Mouse (Mus musculus) intestine, postnatal 0 days (tissue): ENCODE data around the gene Acsl1. TPM values are rescaled to one million over a fixed set of nuclear protein-coding genes. Genes with fewer than 3 reads are reported as not detected.

Experiments used
- ATAC-seq: fragments of 200-750 bp; cut with Nextera tagmentation; 2 replicates; pipeline ENCODE4 v1.8.0; 2017; ENCODE audit warnings: mild to moderate bottlenecking, moderate TSS enrichment, moderate library complexity
- H3K27ac ChIP-seq: fragments of 300-500 bp; sonication (generic); 2 replicates; pipeline ENCODE4 v1.5.1; 2014; ENCODE audit warnings: mild to moderate bottlenecking, low read depth, low read length, moderate library complexity
- H3K27me3 ChIP-seq: fragments of 300-500 bp; sonication (generic); replicated peaks from 2 replicates; pipeline ENCODE4 v1.6.1; 2014; ENCODE audit warnings: low read length, mixed read lengths; ENCODE audit not compliant: control insufficient read depth, insufficient read depth
- H3K36me3 ChIP-seq: fragments of 300-500 bp; sonication (generic); 2 replicates; pipeline ENCODE4 v1.6.1; 2014; ENCODE audit warnings: mild to moderate bottlenecking, moderate library complexity; ENCODE audit not compliant: control insufficient read depth, insufficient read depth
- H3K4me1 ChIP-seq: fragments of 300-500 bp; sonication (generic); replicated peaks from 2 replicates; pipeline ENCODE4 v1.6.1; 2014; ENCODE audit warnings: antibody characterized with exemption, low read length, mixed read lengths; ENCODE audit not compliant: control insufficient read depth, insufficient read depth
- H3K4me2 ChIP-seq: fragments of 300-500 bp; sonication (generic); replicated peaks from 2 replicates; pipeline ENCODE4 v1.6.1; 2014; ENCODE audit warnings: low read depth, mild to moderate bottlenecking, moderate library complexity
- H3K4me3 ChIP-seq: fragments of 300-500 bp; sonication (generic); 2 replicates; pipeline ENCODE4 v1.5.1; 2014; ENCODE audit warnings: low read depth, low read length
- H3K9ac ChIP-seq: fragments of 300-500 bp; sonication (generic); 2 replicates; pipeline ENCODE4 v1.6.1; 2014; ENCODE audit warnings: mild to moderate bottlenecking, low read depth, low read length
- H3K9me3 ChIP-seq: fragments of 300-500 bp; sonication (generic); 2 replicates; pipeline ENCODE4 v1.6.1; 2016; ENCODE audit warnings: mixed run types; ENCODE audit not compliant: control insufficient read depth
- CTCF ChIP-seq: sonication (generic); IDR thresholded peaks from 2 replicates; pipeline ENCODE4 v1.5.1; 2016; ENCODE audit warnings: low read depth, mild to moderate bottlenecking, control low read depth, antibody characterized with exemption, moderate library complexity
- WGBS: fragments of 180-500 bp; shearing (Covaris S2); extraction: QIAGEN DNeasy Blood & Tissue Kit; methylation state at CpG from one replicate; pipeline ENCODE4 v1.1.7; 2014; 5-methylcytosine and 5-hydroxymethylcytosine counted together
- polyA plus RNA-seq: library from polyadenylated mRNA; unstranded; fragments of >200 nt; fragmentation: Nextera tagmentation; extraction: Ambion mirVana; gene quantifications from 2 replicates; pipeline ENCODE4 v1.2.1, GENCODE M21; 2015

The Acsl1 gene
- polyA plus RNA-seq, 1 experiment from 2014 or later = 54.0 TPM

DNA sequence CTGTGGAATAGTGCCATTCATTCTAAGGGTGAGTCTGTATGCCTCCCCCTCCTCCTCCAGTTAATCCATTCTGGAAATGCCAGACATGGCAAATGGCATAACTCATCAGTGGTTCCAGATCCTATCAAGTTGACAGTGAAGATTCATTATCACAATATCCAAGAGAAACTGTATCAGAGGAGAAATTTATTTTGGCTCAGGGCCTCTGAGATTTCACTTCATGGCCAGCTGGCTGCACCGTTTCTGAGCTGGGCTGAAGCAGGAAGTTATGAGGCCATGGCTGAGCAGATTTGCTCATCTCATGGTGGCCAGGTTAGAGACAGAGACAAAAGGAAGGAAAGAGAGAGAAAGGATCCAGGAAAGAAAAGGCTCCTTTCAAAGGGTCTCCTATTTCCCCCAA, 37.2 kb upstream of the Acsl1 start:
- 49% methylated on average over 1 of the region's 1 CpGs for WGBS
- Histone ChIP-seq H3K27me3 (no peaks in the 10 kb centered on the region), H3K36me3 (no peaks in the 10 kb centered on the region), H3K9ac (no peak overlapping the region), H3K4me2 (no peak overlapping the region), H3K4me3 (no peak overlapping the region), H3K9me3 (no peaks in the 10 kb centered on the region), H3K4me1 (no peaks in the 10 kb centered on the region), H3K27ac (no peak overlapping the region)
- ATAC-seq = no peak
- TF ChIP-seq CTCF = no peak

GRCm38 (mm10) chr8:46438491-46438890, 32.3 kb upstream of the Acsl1 start:
- no peaks in the 10 kb centered on the region for H3K9me3 ChIP-seq
- no peaks in the 10 kb centered on the region for H3K27me3 ChIP-seq
- H3K4me1 ChIP-seq = no peaks in the 10 kb centered on the region
- no peak for TF ChIP-seq CTCF
- no peak overlapping the region for H3K9ac ChIP-seq
- no peak overlapping the region for H3K4me3 ChIP-seq
- no peak for ATAC-seq
- no peaks in the 10 kb centered on the region for H3K36me3 ChIP-seq
- 70% methylated on average over 10 of the region's 10 CpGs for WGBS
- H3K27ac ChIP-seq = no peak overlapping the region
- no peak overlapping the region for H3K4me2 ChIP-seq

DNA sequence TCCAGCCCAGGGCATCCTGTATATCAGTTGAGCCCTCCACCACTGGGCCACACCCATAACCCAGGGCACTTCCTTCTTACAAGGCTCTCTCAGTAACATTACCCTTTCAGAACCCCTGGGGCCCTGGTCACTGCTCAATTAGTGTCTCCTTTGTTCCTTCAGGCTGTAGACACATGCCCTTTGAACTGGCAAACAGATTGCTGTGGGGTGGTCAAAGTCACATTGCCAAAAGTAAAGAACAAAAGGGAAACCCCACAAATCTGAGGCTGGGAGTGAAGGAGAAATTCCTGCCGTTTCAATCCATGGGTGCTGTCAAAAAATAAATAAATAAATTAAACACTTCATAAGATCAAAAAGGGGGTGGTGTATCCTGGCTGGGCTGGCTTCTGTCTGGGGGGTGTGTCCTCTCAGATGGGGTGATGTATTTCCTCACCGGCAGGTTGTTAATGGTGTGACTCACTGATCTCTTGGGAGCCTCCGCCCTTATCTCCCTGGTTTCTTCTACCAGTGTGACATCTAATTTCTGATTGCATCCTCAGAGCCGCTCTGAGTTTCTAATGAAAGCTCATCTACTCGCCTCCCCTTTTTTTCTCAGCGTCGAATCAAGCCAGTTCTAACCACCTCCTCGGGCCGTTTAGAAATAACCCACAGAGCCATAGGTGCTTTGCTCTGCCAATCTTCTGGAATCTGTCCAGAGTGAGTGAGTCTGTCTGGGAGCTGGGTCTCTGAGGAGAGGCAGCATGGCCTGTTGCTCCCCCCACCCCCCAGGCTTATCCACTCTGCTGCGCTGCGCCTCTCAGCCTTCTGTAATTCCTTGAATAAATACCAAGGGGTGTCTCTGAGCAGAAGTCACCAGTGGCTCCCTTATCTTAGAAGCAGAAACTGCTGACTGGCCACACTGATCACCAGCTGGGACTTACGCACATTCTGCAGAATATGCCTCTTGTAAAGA, 24.6 kb upstream of the Acsl1 start:
- H3K4me2 ChIP-seq = peak overlapping the region; percentile 47
- 15% methylated on average over 12 of the region's 12 CpGs for WGBS
- peak; percentile 87 for ATAC-seq
- no peak overlapping the region for H3K4me3 ChIP-seq
- no peak for TF ChIP-seq CTCF
- peak overlapping the region; percentile 94 for H3K27ac ChIP-seq
- H3K27me3 ChIP-seq = no peaks in the 10 kb centered on the region
- H3K4me1 ChIP-seq = no peaks in the 10 kb centered on the region; the same call in 1 of the 2 replicates
- H3K9ac ChIP-seq = peak overlapping the region; percentile 40; the same call in 1 of the 2 replicates
- no peaks in the 10 kb centered on the region for H3K36me3 ChIP-seq
- H3K9me3 ChIP-seq = no peaks in the 10 kb centered on the region

GRCm38 (mm10) chr8:46447334-46447733, 23.5 kb upstream of the Acsl1 start:
- H3K4me1 ChIP-seq = no peaks in the 10 kb centered on the region; the same call in 1 of the 2 replicates
- H3K9ac ChIP-seq = no peak overlapping the region
- 34% methylated on average over 6 of the region's 6 CpGs for WGBS
- TF ChIP-seq CTCF = no peak
- H3K9me3 ChIP-seq = no peaks in the 10 kb centered on the region
- H3K36me3 ChIP-seq = no peaks in the 10 kb centered on the region
- H3K4me2 ChIP-seq = no peak overlapping the region
- ATAC-seq = peak; percentile 73
- peak overlapping the region; percentile 94 for H3K27ac ChIP-seq
- H3K27me3 ChIP-seq = no peaks in the 10 kb centered on the region
- no peak overlapping the region for H3K4me3 ChIP-seq

DNA sequence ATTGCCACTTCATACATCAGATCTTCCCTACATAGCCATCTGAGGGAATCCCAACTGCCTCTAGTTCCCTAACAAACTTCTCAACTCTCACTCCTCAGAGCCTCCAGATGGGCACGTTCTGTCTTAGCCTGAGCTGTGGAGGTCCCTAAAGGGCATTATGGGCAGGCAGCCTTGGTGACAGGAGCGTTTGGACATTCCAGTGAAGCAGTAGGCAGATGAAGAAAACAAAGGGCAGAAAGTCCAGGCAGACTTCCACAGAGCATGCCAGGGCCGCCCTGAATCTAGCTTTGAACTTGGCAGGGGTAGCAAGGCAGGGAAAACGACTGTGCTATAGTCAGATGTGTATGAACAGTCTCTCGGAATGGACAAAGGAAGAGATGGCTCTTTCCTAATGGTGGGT, 22.2 kb upstream of the Acsl1 start:
- Histone ChIP-seq H3K4me1 (no peaks in the 10 kb centered on the region; the same call in 1 of the 2 replicates), H3K4me3 (no peak overlapping the region), H3K9ac (no peak overlapping the region), H3K4me2 (no peak overlapping the region), H3K9me3 (no peaks in the 10 kb centered on the region), H3K27me3 (no peaks in the 10 kb centered on the region), H3K27ac (peak overlapping the region; percentile 70), H3K36me3 (no peaks in the 10 kb centered on the region)
- 81% methylated on average over 5 of the region's 5 CpGs for WGBS
- no peak for TF ChIP-seq CTCF
- no peak for ATAC-seq

- Histone ChIP-seq H3K9me3 (no peaks in the 10 kb centered on the region), H3K27me3 (no peaks in the 10 kb centered on the region), H3K9ac (no peak overlapping the region), H3K36me3 (no peaks in the 10 kb centered on the region), H3K27ac (peak overlapping the region; percentile 70), H3K4me3 (no peak overlapping the region), H3K4me2 (no peak overlapping the region), H3K4me1 (no peaks in the 10 kb centered on the region; the same call in 1 of the 2 replicates)
- WGBS = 63% methylated on average over 4 of the region's 4 CpGs
- no peak for ATAC-seq
- TF ChIP-seq CTCF = no peak
Observed at GRCm38 (mm10) chr8:46449063-46449462, 21.8 kb upstream of the Acsl1 start.
